Mouse (Mus musculus) lung, adult 2 months (tissue): ENCODE data around the gene Cpeb3.

Experiments used
- CTCF ChIP-seq: fragments of 200-500 bp; IDR thresholded peaks from 2 replicates; pipeline ENCODE4 v1.5.1; 2011; ENCODE audit warnings: mild to moderate bottlenecking, low read length, control low read depth; ENCODE audit not compliant: insufficient read depth
- POLR2A ChIP-seq: fragments of 200-500 bp; IDR thresholded peaks from 2 replicates; pipeline ENCODE4 v1.6.1; 2011; ENCODE audit warnings: low read depth, mild to moderate bottlenecking, control low read depth, low read length, borderline replicate concordance; ENCODE audit errors: extremely low read depth

GRCm38 (mm10) chr19:37238651-37239050 lies 30.2 kb upstream of the Cpeb3 start:
- TF ChIP-seq POLR2A (no peak), CTCF (no peak)
